Mouse (Mus musculus): ENCODE measurements around the gene Lrrtm4. TPM values are rescaled to one million over a fixed set of nuclear protein-coding genes. Genes with fewer than 3 reads are reported as not detected.
A peak's percentile ranks its signal among the peaks of the same experiment; 100 is the strongest.

Gene Lrrtm4
- total RNA-seq (2014; rRNA removed; ENCODE audit: low replicate concordance) (0.27 TPM in 1 of 2 replicates, not detected in the other), polyA plus RNA-seq (2015; fragmentation: Nextera tagmentation; extraction: Ambion mirVana) (0.04 and 0.10 TPM in 2 replicates)

- Histone ChIP-seq H3K9me3 (replicated peaks; ENCODE audit: control insufficient read depth, low read length) (no peaks in the 10 kb centered on the region), H3K4me2 (ENCODE audit: low read depth, low read length) (peak within 1 kb of the TSS; percentile 70), H3K4me3 (ENCODE audit: low read depth, low read length) (peak within 1 kb of the TSS; percentile 41), H3K36me3 (replicated peaks; ENCODE audit: control insufficient read depth, insufficient read depth, low read length) (no peaks in the 10 kb centered on the region), H3K27ac (ENCODE audit: low read depth) (no peak within 1 kb of the TSS), H3K9ac (replicated peaks; ENCODE audit: low read depth, low read length) (peak within 1 kb of the TSS; percentile 20; the same call in 1 of the 2 replicates), H3K4me1 (ENCODE audit: control insufficient read depth, insufficient read depth) (0 out of 2 replicates have a peak, but pooled peaks cover 4% of the 10 kb centered on the region), H3K27me3 (ENCODE audit: control insufficient read depth, insufficient read depth, low read length) (no peaks in the 10 kb centered on the region)
- DNase-seq (ENCODE audit: low spot score) (no peak), ATAC-seq (ENCODE audit: insufficient read depth, low read depth) (no peak)
- 17% methylated on average over 6 of the region's 6 CpGs for WGBS
- no peak for TF ChIP-seq EP300 (IDR thresholded peaks at IDR 0.05; ENCODE audit: low read depth)
- TF ChIP-seq CTCF (IDR thresholded peaks at IDR 0.05; ENCODE audit: low read depth) = no peak; the same call in 1 of the 2 replicates
These were observed at the start of gene Lrrtm4 for GRCm38 (mm10) chr6:80018765-80019164. TSS of gene Lrrtm4 (plus strand) at chr6:80018877.

DNA sequence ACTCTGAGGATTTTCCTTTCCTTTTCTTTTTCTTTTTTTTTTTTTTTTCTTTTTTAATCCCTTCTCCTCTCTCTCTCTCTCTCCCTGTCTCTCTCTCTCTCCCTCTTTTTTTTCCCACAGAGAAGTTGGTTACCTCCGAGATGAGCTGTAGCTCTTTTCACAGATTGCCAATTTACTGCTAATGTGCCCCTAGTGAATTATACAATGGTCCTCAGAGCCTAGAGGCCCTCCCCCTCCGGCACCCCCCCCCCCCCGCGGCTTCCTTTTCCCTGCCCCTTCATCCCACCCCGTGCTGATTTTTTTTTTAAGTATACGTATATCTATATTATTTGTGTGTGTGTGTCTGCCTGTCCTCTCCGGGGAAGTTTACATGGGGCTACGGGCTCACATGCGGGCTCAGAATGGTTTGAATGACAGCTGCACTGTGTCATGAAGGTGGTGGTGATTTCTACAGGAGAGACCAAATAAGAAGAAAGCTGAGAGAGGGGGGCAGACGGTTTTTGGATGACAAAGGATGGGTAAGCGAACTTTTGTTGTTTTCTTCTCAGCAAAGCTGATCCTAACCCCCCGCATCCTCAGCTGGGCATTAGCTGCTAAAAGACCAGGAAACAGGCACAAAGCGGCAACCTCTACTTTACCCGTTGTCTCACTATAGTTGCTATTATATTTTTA is 648 bp downstream of the Lrrtm4 start:
- peak overlapping the region; percentile 20; the same call in 1 of the 2 replicates for H3K9ac ChIP-seq (replicated peaks; ENCODE audit: low read depth, low read length)
- H3K36me3 ChIP-seq (replicated peaks; ENCODE audit: control insufficient read depth, insufficient read depth, low read length) = no peaks in the 10 kb centered on the region
- peak overlapping the region; percentile 41 for H3K4me3 ChIP-seq (ENCODE audit: low read depth, low read length)
- H3K4me1 ChIP-seq (ENCODE audit: control insufficient read depth, insufficient read depth) = 0 out of 2 replicates have a peak, but pooled peaks cover 4% of the 10 kb centered on the region
- no peaks in the 10 kb centered on the region for H3K27me3 ChIP-seq (ENCODE audit: control insufficient read depth, insufficient read depth, low read length)
- ATAC-seq (ENCODE audit: insufficient read depth, low read depth) (no peak), DNase-seq (ENCODE audit: low spot score) (no peak)
- TF ChIP-seq CTCF (IDR thresholded peaks at IDR 0.05; ENCODE audit: low read depth) = no peak
- H3K27ac ChIP-seq (ENCODE audit: low read depth) = no peak overlapping the region
- H3K4me2 ChIP-seq (ENCODE audit: low read depth, low read length) = peak overlapping the region; percentile 70
- H3K9me3 ChIP-seq (replicated peaks; ENCODE audit: control insufficient read depth, low read length) = no peaks in the 10 kb centered on the region
- 4% methylated on average over 14 of the region's 14 CpGs for WGBS

- peak overlapping the region; percentile 41 for H3K4me3 ChIP-seq (ENCODE audit: low read depth, low read length)
- peak overlapping the region; percentile 70 for H3K4me2 ChIP-seq (ENCODE audit: low read depth, low read length)
- 0 out of 2 replicates have a peak, but pooled peaks cover 4% of the 10 kb centered on the region for H3K4me1 ChIP-seq (ENCODE audit: control insufficient read depth, insufficient read depth)
- H3K27ac ChIP-seq (ENCODE audit: low read depth) = no peak overlapping the region
- DNase-seq (ENCODE audit: low spot score) (no peak), ATAC-seq (ENCODE audit: insufficient read depth, low read depth) (no peak)
- H3K9me3 ChIP-seq (replicated peaks; ENCODE audit: control insufficient read depth, low read length) = no peaks in the 10 kb centered on the region
- H3K36me3 ChIP-seq (replicated peaks; ENCODE audit: control insufficient read depth, insufficient read depth, low read length) = no peaks in the 10 kb centered on the region
- 5% methylated on average over 10 of the region's 10 CpGs for WGBS
- H3K27me3 ChIP-seq (ENCODE audit: control insufficient read depth, insufficient read depth, low read length) = no peaks in the 10 kb centered on the region
- H3K9ac ChIP-seq (replicated peaks; ENCODE audit: low read depth, low read length) = 0 out of 2 replicates have a peak overlapping the region, but pooled peaks have one; percentile 20
- no peak for TF ChIP-seq CTCF (IDR thresholded peaks at IDR 0.05; ENCODE audit: low read depth)
- no peak for TF ChIP-seq EP300 (IDR thresholded peaks at IDR 0.05; ENCODE audit: low read depth)
These were observed 1.2 kb downstream of the Lrrtm4 start for GRCm38 (mm10) chr6:80019861-80020230.

DNA sequence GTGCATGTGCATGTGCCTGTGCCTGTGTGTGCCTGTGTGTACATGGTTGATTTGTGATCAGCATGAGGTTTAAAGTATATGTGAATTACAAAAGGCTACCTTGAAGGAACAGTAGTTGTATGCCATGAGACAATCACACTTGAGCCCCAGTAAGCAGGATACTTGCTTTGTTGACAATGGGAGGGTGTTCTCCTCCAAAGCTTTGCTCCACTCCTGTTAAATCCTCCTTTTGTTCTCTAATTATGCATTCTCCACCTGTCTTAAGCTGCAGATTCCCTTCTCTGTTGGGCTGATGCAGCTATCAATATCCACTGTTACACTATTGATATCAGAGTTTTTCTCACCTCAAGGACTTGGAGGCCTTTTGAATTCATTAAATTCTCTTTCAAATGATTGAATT is 38.2 kb downstream of the Lrrtm4 start:
- DNase-seq (ENCODE audit: low spot score) (no peak), ATAC-seq (ENCODE audit: insufficient read depth, low read depth) (no peak)
- Histone ChIP-seq H3K4me1 (ENCODE audit: control insufficient read depth, insufficient read depth) (no peaks in the 10 kb centered on the region), H3K9me3 (replicated peaks; ENCODE audit: control insufficient read depth, low read length) (no peaks in the 10 kb centered on the region), H3K4me2 (ENCODE audit: low read depth, low read length) (no peak overlapping the region), H3K4me3 (ENCODE audit: low read depth, low read length) (no peak overlapping the region), H3K36me3 (replicated peaks; ENCODE audit: control insufficient read depth, insufficient read depth, low read length) (no peaks in the 10 kb centered on the region), H3K27ac (ENCODE audit: low read depth) (no peak overlapping the region), H3K27me3 (ENCODE audit: control insufficient read depth, insufficient read depth, low read length) (no peaks in the 10 kb centered on the region), H3K9ac (replicated peaks; ENCODE audit: low read depth, low read length) (no peak overlapping the region)
- TF ChIP-seq CTCF (IDR thresholded peaks at IDR 0.05; ENCODE audit: low read depth) = no peak

- DNase-seq (ENCODE audit: low spot score) = no peak
- H3K9ac ChIP-seq (replicated peaks; ENCODE audit: low read depth, low read length) = no peak overlapping the region
- H3K9me3 ChIP-seq (replicated peaks; ENCODE audit: control insufficient read depth, low read length) = no peaks in the 10 kb centered on the region
- H3K4me2 ChIP-seq (ENCODE audit: low read depth, low read length) = no peak overlapping the region
- TF ChIP-seq CTCF (IDR thresholded peaks at IDR 0.05; ENCODE audit: low read depth) (no peak), EP300 (IDR thresholded peaks at IDR 0.05; ENCODE audit: low read depth) (no peak)
- H3K27me3 ChIP-seq (ENCODE audit: control insufficient read depth, insufficient read depth, low read length) = no peaks in the 10 kb centered on the region
- 81% methylated on average over 2 of the region's 2 CpGs for WGBS
- H3K4me3 ChIP-seq (ENCODE audit: low read depth, low read length) = no peak overlapping the region
- H3K27ac ChIP-seq (ENCODE audit: low read depth) = no peak overlapping the region
- ATAC-seq (ENCODE audit: insufficient read depth, low read depth) = no peak
- H3K4me1 ChIP-seq (ENCODE audit: control insufficient read depth, insufficient read depth) = no peaks in the 10 kb centered on the region
- H3K36me3 ChIP-seq (replicated peaks; ENCODE audit: control insufficient read depth, insufficient read depth, low read length) = no peaks in the 10 kb centered on the region
These were observed 59.3 kb downstream of the Lrrtm4 start for GRCm38 (mm10) chr6:80078001-80078400.

DNA sequence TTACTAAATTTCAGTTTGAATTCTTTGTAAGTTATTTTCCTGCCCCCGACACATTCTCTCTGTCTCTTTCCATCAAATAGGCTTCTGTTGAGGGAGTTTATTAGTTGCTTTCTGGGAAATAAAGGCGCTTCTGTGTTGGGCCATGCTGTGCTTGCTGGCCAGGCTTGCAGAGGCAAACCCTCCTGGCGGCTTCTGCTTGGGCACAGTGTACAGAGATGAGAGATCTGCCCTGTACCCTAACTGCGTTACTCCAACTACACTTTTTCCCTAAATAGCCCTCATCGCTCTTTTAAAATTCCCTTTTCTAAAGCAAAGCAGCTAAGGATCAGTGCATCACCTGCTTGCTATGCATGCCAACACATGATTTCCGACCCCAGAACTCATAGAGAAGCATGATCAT is 60.6 kb downstream of the Lrrtm4 start:
- DNase-seq (ENCODE audit: low spot score) (no peak), ATAC-seq (ENCODE audit: insufficient read depth, low read depth) (no peak)
- Histone ChIP-seq H3K27ac (ENCODE audit: low read depth) (no peak overlapping the region), H3K9ac (replicated peaks; ENCODE audit: low read depth, low read length) (no peak overlapping the region), H3K4me1 (ENCODE audit: control insufficient read depth, insufficient read depth) (no peaks in the 10 kb centered on the region), H3K27me3 (ENCODE audit: control insufficient read depth, insufficient read depth, low read length) (no peaks in the 10 kb centered on the region), H3K36me3 (replicated peaks; ENCODE audit: control insufficient read depth, insufficient read depth, low read length) (no peaks in the 10 kb centered on the region), H3K4me2 (ENCODE audit: low read depth, low read length) (no peak overlapping the region), H3K9me3 (replicated peaks; ENCODE audit: control insufficient read depth, low read length) (no peaks in the 10 kb centered on the region), H3K4me3 (ENCODE audit: low read depth, low read length) (no peak overlapping the region)
- 77% methylated on average over 6 of the region's 6 CpGs for WGBS
- TF ChIP-seq CTCF (IDR thresholded peaks at IDR 0.05; ENCODE audit: low read depth) = no peak
- TF ChIP-seq EP300 (IDR thresholded peaks at IDR 0.05; ENCODE audit: low read depth) = no peak

Measured in heart, postnatal 0 days (tissue).